Mouse (Mus musculus): ENCODE data around the gene Tmem119. TPM values are rescaled to one million over a fixed set of nuclear protein-coding genes. Genes with fewer than 3 reads are reported as not detected.
A peak's percentile ranks its signal among the peaks of the same experiment; 100 is the strongest.
"Not testable (repeated sequence)": the region's sequence is repeated elsewhere in the genome, so short reads cannot be mapped to it uniquely, and the experiment has no call there.

The Tmem119 gene
- total RNA-seq, 2 experiments from 2014 or later: 30.8 to 34.9 TPM

DNA sequence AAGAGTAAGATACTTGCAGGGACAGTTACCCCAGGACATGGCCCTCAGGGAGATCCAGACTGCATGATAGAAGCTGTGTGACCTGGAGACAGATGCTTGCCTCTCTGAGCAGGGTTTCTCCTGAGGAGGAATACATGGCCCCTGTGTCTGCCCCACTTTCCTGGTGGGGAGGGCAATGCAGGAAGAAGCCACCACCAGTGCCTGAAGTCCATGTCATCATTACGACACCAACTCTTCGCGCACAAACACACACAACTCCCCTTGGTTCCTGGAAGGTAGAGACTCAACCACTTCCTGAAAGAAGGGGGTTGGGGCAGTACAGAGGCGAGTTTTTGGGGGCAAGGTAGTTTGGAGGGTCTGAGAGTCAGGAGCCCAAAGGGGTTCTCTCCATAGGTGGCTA, 23.9 kb upstream of the Tmem119 start:
- DNase-seq (ENCODE audit: low spot score in 2 of 2): no peak

DNA sequence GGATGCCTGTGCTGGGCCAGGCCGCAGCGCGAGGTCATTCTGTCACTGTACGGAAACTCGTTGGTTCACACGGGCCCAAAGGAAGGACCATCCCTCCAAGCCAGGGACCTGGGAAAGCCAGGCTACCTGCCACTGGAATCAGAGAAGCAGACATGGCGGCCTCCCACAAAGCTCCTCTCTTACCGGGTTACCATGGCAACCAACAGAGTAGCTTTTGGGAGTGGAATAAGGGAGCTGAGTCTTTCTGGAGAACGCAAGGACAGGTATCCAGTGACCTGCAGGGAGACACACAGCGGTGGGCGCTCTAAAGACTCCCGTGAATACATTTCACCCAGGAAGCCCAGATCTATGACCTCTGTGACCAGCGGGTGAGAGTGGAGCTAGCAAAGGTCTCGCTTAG, 18.3 kb upstream of the Tmem119 start:
- no peak for DNase-seq (ENCODE audit: low spot score in 2 of 2)

DNA sequence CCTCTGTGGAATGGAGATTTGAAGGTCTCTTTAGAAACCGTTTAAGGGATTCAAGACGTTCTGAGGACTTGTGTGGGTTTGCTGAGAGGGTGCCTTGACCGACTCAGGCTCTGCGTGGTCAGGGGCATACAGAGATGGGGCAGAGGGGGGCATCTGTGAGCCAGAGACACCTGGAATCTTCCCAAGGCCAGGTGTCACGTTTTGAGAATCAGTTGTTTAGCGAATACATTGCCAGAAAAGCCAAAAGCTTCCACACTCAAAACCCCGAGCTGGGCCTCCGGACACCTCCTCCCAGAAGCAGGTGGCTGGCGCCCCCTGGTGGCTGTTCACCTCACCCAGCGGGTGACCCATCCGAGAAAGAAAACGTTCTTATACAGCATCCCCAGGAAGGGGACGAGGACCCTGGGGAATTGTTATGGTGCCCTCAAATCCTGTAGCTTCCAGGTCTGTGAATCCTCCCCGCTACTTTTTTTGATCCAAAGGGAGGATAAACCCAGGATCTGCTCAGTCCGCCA, 15.4 kb upstream of the Tmem119 start:
- DNase-seq (ENCODE audit: low spot score in 2 of 2): peak; percentile 78 to 84

DNA sequence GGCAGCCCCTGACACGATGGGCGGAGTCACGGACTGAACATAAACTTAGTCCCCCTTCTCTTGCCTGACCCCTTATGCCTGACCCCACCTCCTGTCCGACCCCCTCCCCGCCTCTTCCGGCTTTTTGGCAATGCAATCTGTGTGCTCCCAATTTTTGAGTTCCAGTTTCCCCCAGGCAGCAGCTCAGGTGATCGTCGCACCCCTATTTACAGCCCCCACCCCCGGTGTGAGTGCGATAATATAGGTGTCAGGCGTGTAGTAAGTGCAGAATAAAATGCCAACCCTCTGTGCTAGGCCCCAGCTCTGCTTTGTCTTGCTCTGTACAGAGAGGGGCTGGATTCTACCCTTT, 14.7 kb upstream of the Tmem119 start:
- DNase-seq (ENCODE audit: low spot score in 2 of 2): no peak

DNA sequence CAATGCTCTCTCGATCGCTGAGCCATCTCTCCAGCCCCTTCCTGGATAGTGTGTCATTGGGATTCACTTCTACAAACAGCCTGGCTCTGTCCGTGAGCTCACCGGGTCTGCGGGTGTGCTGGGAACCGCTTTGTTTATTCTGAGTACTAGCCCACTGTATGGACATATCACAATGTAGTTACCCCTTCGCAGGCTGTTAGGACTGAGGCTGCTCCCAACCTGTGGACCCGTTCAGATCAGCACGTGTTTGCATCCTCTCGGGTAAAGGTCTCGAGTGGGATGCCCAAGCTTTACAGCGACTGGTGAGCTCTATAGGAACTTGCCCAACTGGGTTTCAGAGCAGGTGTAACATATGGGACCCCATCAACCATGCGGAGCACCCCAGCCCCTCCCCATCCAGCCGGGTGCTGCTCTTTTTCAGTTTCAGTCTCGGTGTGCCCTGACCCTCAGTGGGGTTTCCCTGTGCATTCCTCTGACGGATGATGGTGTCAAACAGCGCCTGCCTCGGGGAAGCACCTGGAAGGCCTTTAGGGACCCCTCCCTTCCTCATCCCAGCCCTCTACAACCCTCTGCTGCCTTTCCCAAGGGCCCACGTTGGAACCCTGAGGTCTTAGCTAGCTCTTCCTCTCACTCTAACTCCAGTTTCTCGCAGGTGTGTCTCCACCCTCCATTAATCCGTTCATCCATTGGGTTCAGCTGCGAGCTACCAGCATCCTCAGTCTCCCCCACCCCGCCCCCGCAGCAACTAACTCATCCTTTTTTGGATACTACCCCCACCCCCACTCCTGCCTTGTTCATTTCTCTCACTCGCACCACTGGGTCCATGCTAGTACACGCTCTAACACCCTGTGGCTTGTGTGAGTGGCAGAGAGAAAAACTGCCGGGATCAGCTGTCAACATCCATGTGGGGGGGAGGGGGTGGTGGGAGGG, 14.1 kb upstream of the Tmem119 start:
- DNase-seq (ENCODE audit: low spot score in 2 of 2): no peak

DNA sequence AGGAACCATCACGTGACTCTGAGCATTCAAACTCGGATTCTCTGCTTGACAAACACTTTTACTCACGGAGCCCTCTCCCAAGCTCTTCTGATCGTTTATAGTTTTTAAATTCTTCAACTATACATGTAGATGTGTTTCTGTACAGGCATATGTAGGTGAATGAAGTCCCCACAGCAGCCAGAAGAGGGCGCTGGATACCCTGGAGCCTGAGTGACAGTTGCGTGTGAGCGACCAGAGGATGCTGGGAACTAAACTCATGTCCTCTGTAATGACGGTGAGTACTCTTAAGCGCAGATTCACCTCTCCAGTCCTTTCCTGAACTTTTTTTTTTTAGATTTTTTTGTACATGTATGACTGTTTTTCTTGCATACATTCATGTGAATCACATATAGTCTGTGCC, 13.3 kb upstream of the Tmem119 start:
- DNase-seq (ENCODE audit: low spot score in 2 of 2): no peak

DNA sequence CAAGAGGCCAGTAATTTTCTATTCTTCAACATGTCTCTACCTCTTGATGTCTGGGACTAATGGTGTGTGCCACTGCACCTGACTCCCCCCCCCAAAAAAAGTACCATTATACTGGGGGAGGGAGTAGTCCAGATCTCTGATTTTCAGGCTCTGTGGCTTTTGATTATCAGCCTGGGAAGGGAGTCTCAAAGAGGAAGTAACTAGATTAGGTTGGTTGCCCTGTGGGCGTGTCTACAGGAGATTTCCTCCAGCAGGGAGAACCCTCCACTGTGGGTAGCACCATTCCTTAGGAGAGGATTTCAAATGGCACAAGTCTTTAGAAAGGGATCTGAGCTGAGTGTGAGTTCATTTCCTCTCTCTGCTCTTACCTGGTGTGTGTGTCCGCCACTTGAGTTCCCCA, 12.3 kb upstream of the Tmem119 start:
- no peak for DNase-seq (ENCODE audit: low spot score in 2 of 2)

DNA sequence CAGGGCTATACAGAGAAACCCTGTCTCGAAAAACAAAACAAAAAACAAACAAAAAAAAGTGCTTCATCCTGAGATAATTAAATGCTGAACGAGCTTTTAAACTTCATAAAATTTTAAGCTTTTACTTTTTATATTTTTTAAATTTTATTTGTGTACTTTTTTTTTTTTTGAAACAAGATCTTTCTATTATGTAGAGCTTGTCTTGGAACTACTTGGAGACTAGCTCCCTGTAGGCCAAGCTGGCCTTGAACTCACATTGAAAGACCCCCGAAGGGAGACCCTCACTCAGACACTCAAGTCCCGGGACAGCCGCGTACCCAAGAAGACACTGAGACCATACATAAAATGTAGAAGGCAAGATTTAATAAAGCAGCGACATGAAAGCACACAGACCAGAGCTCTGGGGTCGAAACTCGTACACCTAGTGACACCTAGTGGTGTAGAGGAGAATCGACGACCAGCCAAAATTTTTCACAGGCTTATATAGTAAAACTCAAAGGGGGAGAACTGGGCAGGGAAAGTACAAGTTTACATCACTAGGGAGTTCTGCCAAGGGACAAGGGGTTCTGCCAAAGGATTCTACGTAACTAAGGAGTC, 11.6 kb upstream of the Tmem119 start:
- not testable (repeated sequence) for DNase-seq (ENCODE audit: low spot score in 2 of 2)

DNA sequence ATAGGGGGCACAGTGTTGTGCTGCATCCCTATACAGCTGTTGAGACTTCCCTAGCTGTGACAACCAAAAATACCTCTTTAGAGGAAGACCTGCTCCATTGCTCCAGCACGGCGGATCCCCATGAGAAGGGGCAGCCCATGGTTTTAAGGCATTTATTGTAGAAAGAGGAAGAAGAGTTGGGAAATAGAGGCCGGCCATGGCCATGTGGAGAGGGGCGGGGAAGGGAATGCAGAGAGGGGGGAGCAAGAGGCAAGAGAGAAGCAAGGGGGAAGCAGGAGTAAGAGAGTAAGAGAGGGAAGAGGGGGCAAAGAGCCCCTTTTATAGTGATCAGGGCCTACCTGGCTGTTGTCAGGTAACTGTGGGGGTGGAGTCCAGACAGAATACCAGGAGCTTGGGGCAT, 9.8 kb upstream of the Tmem119 start:
- DNase-seq (ENCODE audit: low spot score in 2 of 2): no peak

DNA sequence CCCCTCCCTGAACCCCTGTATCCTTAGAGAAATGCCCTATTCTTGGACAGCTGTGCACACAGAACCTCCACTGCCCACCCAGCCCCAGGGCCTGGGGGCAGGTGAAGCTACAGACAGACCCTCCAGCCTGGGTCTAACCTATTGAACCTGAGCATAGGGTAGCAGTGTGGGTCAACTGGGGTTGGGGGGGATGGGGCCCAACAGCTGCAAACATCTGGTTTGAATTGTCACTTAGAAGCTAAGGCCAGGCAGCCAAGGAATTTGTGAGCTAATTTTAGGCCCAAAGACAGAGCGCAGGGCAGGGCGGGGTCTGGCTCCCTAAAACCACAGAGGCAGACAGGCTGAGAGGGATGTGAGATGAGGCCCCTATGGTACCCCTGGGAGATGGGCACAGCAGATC, 7.9 kb upstream of the Tmem119 start:
- no peak for DNase-seq (ENCODE audit: low spot score in 2 of 2)

DNA sequence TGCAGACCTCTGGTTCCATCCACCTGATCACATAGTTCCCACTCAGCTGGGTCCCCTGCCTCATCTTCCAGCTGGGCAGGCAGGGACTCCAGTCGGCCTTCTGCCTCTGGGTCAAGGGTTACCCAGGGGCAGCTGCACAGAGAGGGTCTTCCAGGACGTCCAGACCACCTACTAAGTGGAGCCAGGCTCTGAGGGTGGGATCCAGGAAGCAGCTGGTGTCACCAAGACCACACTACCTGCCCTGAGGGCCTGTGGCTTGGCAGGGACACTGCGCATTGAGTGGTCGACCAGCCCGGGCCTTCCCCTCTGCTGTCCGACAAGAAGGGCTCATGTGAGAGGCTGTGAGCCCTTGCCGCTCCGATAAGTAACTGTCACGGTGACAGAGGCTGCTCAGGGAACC, 7.4 kb upstream of the Tmem119 start:
- DNase-seq (ENCODE audit: low spot score in 2 of 2): no peak

DNA sequence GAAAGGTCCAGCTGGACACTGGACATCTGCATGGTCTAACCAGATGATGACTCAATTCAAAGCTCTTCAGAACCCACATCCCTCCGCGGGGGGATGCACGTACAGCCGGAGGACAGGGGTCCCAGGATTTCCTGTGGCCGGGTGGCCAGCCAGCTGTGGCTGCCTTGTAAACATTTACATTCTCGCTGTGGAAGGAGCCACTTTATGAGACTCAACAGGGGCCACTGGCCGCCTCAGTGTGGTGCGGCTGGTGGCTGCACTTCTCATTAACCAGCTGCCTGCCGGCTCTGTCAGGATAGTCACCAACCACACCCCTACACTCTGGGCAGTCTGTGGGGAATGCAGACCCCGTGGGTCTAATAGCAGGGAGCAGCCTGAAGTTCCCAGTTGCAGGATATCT, 6.1 kb upstream of the Tmem119 start:
- DNase-seq (ENCODE audit: low spot score in 2 of 2): no peak

DNA sequence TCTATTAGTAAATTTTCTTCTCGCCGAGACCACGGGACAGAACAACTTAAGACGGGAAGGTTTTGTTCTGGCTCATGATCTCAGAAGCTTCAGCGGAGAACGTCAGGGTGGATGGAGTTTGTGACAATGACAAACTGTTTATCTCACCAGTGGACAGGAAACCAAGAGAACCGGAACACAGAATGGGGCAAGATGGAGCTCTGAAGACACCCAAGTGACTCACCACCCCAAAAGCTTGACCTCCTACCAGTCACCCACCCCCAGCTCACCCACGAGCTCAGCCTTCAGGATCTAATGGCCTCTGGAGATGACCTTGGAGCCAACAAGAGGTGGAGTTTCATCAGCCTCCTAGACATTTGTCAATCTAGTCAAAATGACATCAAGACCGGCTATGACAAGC, 5.0 kb upstream of the Tmem119 start:
- DNase-seq (ENCODE audit: low spot score in 2 of 2): no peak

DNA sequence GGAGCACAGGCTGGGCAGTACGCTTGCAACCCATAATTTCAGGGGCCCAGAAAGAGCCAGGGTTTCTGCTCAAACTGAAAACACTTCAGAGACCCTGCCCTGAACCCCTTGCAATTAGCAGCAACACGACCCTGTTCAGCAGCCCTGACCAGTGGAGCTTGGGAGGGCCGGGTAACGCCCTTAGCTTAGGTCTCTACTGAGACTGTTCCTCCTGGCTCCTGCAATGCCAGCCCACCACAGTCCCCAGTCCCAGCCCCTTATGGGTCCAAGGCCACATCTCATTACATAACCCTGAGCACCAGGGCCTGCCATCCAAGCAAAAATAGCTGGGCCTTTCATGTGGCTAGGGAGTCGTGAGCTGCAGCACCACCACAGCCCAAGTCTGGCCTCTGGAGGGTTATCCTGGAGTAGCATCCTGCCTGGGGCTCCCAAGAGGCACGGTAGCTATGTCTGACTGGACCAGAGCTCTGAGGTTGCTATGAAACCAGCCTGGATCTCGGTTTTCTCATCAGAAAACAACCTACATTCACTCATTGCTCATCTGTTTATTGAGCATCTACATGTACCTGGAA, 4.2 kb upstream of the Tmem119 start:
- DNase-seq (ENCODE audit: low spot score in 2 of 2): no peak

DNA sequence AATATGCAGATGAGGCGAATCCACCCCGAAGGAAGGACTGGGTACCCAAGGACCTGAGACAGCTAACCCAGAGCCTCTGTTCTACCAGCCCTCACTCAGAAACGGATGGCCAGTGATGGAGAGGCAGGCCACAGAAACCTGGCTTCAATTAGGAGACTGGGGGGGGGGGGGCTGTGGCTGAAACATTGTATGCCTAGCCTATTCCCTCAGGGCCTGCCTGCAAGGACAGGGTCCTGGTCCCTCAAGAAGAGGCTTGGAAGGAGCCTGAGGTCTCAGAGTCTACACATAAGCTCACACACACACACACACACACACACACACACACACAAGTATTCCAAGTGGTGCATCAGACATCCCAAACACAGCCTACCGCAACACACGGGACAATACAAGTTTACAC, 625 bp downstream of the Tmem119 start:
- DNase-seq (ENCODE audit: low spot score in 2 of 2): no peak

DNA sequence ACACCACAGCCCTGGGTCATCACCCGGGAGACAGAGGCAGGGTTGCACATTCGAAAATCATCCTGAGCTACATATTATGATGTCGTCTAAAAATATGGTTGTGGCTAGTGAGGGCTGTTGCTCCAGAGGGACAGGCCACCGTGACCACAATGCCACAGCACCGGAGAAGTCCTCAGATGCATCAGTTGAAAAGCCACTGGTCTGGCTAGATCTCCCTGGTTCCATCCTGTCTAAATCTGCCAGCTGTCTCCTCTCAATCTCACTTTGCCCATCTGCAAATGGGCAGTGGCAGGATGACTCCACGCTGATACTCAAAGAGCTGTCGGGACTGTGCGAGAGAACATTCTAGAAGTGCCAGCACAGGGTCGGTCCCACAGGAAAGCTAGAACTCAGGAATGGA, 1.8 kb downstream of the Tmem119 start:
- no peak for DNase-seq (ENCODE audit: low spot score in 2 of 2)

DNA sequence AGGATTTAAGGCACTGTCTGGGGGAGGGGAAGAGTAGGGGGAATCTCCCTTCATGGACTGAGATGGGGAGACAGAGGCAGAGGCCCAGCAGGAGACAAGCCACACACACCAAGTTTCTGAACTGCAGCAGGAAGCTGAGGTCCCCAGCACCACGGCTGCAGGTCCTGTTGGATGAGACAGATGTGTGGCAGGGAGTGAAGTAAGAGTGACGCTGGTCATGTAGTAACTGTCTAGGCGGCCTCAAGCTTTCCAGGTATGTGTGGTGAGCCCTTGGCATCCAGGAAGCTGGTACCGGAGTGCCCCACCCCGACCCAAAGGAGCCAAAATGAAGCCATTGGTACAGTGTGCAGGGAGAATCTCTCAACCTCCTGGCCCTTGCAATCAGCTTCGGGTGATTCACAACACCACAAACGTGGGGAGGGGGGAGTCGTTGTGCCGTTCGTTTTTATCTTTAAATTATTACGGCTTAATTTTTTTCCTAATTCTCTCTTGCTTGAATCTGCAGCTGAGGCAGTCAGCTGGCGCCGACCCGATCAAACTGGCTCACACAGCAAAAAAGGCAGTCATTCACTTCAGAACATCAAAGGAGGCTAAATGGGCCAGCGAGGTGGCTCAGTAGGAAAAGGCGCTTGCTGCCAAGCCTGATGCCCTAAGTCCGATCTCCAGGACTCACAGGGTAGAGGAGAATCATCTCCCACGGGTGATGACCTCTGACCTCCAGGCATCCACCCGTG, 3.0 kb downstream of the Tmem119 start:
- no peak for DNase-seq (ENCODE audit: low spot score in 2 of 2)

DNA sequence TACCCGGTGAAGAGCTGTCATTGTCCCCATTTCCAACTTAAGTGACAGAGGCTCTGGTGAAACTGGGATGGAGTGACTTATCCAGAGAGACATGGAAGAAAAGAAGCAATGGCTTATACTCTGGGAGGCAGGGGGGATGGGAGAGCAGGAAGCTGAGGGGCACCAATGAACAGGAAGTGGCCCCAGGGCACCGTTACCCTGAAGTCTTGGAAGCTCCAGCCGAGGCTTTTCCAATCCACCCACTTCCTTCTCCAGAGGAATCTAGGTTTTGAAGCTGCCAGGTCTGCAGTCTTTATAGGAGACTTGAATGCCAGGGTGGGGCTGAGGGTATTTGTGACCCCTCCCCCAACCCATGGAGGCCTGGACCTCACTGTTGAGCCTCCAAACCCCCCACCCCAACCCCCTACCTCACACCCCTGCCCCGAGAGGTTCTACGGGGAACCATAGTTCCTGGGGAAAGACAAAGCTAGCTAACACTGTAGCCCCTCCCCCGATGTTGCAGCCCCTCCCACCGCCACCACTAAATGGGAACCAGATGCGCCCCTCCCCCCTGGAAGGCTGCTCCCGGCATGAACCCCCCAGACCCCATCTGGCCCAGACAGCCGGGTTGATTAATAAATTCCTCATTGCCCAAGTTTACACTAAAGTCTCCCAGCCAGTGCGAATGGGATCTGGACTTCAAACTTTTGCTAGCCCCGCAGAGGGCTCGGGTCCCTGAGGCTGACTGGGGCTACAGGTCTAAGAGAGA, 3.7 kb downstream of the Tmem119 start:
- peak in 1 of 2 experiments; percentile 68 for DNase-seq (ENCODE audit: low spot score in 2 of 2)

DNA sequence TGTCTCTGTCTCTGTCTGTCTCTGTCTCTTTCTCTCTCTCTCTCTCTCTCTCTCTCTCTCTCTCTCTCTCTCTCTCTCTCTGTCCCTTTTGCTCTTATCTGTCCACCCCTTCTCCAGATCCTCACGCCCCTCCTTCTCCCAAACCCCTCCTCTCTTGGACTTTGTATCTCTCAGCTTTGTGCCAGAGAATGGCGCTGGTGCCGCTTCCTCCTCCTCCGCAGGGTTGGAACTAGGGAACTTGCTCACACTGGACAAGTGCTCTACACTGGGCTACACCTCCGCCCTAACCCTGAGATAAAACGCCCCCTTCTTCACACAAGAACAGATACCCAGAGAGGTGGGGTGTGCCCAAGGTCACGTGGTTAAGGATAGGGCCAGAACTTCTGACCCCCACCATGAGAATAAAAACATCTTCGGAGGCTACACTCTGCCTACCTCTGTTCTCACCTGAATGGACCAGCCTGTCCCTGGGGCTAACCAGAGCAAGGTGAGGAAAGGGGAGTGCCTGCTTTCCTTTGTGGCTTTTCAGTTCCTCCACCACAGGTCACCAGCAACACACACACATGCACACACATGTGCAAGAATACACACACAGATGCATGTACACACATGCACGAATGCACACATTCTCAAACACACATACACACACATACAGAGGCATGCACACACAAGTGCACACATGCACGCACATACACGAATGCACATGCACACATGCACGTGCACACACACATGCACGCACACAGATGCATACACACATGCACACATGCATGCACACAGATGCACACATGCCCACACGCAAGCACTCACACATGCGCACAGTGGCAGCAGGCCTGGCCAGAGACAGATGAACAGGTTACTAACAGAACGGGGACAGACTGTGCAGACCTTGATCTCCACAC, 8.9 kb downstream of the Tmem119 start:
- no peak for DNase-seq (ENCODE audit: low spot score in 2 of 2)

Measured in gastrocnemius, postnatal 4 days (tissue).